Mouse (Mus musculus): ENCODE measurements at regions not wholly inside any gene's neighbourhood (a gene's known extent, or its start where the extent isn't known, plus 50 kb on each side); places are given as distances from the start of the nearest gene placed in this dataset.
"Not testable (repeated sequence)": the region's sequence is repeated elsewhere in the genome, so short reads cannot be mapped to it uniquely, and the experiment has no call there.

- H3K9ac ChIP-seq = no peak overlapping the region
- H3K9me3 ChIP-seq (replicated peaks) = no peaks in the 10 kb centered on the region
- peaks cover 8% of the 10 kb centered on the region; the same call in 1 of the 2 replicates for H3K4me1 ChIP-seq (replicated peaks)
- no peak overlapping the region for H3K4me3 ChIP-seq (replicated peaks)
- no peak overlapping the region for H3K4me2 ChIP-seq
- no peaks in the 10 kb centered on the region for H3K36me3 ChIP-seq (replicated peaks)
- no peak for ATAC-seq (ENCODE audit: insufficient read depth)
- WGBS (ENCODE audit: insufficient replicate concordance) = 81% methylated on average over 3 of the region's 3 CpGs
- H3K27ac ChIP-seq (replicated peaks) = no peak overlapping the region
- H3K27me3 ChIP-seq = no peaks in the 10 kb centered on the region
Observed at GRCm38 (mm10) chr1:157048996-157049395, 59.5 kb downstream of the Tex35 start.

DNA sequence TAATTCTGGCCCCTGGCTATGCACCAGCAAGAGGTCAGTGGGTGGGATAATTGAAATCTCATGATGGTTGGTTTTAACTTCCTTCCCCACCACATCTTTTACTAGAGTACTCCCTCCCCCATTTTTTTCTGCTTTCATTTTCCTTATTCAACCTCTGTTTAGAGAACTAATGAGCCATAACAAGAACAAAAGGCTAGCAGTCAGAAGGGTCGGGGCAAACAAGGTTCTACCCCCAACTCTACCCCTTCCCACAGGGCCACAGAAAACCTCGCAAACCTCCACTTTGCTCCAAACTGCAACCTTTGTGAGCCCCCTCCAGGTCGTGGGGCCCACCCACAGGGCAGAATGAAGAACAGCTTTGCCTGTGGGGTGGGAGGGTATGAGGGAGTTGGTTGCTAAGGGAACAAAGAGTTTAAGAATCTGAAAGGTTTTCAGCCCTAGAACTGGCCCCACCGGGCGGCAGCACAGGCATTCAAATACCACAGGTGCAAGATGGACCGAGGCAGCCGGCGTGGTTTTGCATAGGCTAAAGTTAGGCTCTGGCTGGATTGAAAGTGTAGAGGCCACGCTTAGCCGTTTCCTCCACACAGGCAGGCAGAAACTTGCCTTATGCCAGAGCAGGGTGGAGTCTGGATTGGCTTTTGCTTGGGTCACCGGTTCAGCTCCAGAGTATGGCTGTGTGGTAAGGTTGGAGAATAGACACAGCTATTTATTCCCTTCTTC lies 60.1 kb downstream of the Tex35 start:
- Histone ChIP-seq H3K27me3 (no peaks in the 10 kb centered on the region), H3K9ac (no peak overlapping the region), H3K36me3 (replicated peaks) (no peaks in the 10 kb centered on the region), H3K4me3 (replicated peaks) (no peak overlapping the region), H3K9me3 (replicated peaks) (no peaks in the 10 kb centered on the region), H3K4me2 (no peak overlapping the region), H3K4me1 (replicated peaks) (peaks cover 7% of the 10 kb centered on the region; the same call in 1 of the 2 replicates), H3K27ac (replicated peaks) (no peak overlapping the region)
- 28% methylated on average over 11 of the region's 11 CpGs for WGBS (ENCODE audit: insufficient replicate concordance)
- no peak for ATAC-seq (ENCODE audit: insufficient read depth)

- H3K27me3 ChIP-seq = no peaks in the 10 kb centered on the region
- no peak overlapping the region for H3K27ac ChIP-seq (replicated peaks)
- no peaks in the 10 kb centered on the region for H3K36me3 ChIP-seq (replicated peaks)
- no peak overlapping the region for H3K4me2 ChIP-seq
- no peak overlapping the region for H3K9ac ChIP-seq
- H3K4me3 ChIP-seq (replicated peaks) = no peak overlapping the region
- no peak for ATAC-seq (ENCODE audit: insufficient read depth)
- H3K9me3 ChIP-seq (replicated peaks) = no peaks in the 10 kb centered on the region
- peaks cover 7% of the 10 kb centered on the region; the same call in 1 of the 2 replicates for H3K4me1 ChIP-seq (replicated peaks)
- 56% methylated on average over 4 of the region's 4 CpGs for WGBS (ENCODE audit: insufficient replicate concordance)
Observed at GRCm38 (mm10) chr1:157047751-157048200, 60.7 kb downstream of the Tex35 start.

DNA sequence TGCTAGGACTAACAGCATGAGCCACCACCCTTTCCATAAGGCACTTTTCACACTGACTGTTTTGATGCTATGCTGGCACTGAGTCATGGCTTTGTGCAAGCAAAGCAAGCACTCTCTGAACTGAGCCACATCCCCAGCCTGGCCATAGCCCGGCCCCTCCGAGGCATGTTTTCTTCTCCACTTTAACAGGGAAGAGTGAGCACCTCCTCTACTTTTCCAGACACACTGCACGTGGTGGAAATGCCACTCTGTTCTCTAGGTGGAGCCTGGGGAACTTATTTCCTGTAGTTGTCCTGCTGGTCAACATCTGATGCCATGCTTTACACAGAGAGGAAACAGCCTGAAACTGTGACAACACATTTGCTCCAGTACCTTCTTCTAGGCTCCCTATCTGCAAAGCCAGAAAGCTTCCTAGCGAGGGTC lies 61.7 kb downstream of the Tex35 start:
- H3K4me2 ChIP-seq = no peak overlapping the region
- ATAC-seq (ENCODE audit: insufficient read depth) = no peak

DNA sequence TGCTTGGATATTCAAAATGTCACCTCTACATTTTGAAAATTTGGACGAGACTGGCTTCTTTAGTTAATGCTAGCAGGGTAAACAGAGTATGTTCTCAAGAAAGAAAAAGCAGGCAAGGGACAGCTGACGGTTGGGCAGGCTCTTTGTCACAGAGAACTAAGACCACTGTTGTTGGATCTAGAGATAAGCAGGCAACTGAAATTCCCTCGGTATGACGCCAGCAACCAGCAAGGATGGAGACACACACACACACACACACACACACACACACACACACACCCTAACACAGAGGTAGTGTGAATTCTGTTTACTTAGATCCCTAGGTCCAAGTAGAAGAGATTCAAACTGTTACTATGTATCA lies 68.7 kb downstream of the Tex35 start:
- Histone ChIP-seq H3K27me3 (no peaks in the 10 kb centered on the region), H3K4me3 (replicated peaks) (0 out of 2 replicates have a peak overlapping the region, but pooled peaks have one; percentile 27), H3K36me3 (replicated peaks) (no peaks in the 10 kb centered on the region), H3K9me3 (replicated peaks) (0 out of 2 replicates have a peak, but pooled peaks cover 3% of the 10 kb centered on the region), H3K4me1 (replicated peaks) (peaks cover 31% of the 10 kb centered on the region), H3K4me2 (peak overlapping the region; percentile 68), H3K9ac (peak overlapping the region; percentile 37; the same call in 1 of the 2 replicates), H3K27ac (replicated peaks) (peak overlapping the region; percentile 86)
- WGBS (ENCODE audit: insufficient replicate concordance) = 2% methylated on average over 4 of the region's 4 CpGs
- ATAC-seq (ENCODE audit: insufficient read depth) = peak; percentile 8; the same call in 1 of the 2 replicates

More for the DNA sequence above, 61.7 kb downstream of the Tex35 start:
- Histone ChIP-seq H3K9me3 (replicated peaks) (no peaks in the 10 kb centered on the region), H3K9ac (no peak overlapping the region), H3K36me3 (replicated peaks) (no peaks in the 10 kb centered on the region), H3K4me3 (replicated peaks) (no peak overlapping the region), H3K27me3 (no peaks in the 10 kb centered on the region), H3K4me1 (replicated peaks) (peaks cover 7% of the 10 kb centered on the region; the same call in 1 of the 2 replicates), H3K27ac (replicated peaks) (no peak overlapping the region)
- WGBS (ENCODE audit: insufficient replicate concordance) = 44% methylated on average over 4 of the region's 4 CpGs

- Histone ChIP-seq H3K9ac (peak overlapping the region; percentile 37; the same call in 1 of the 2 replicates), H3K4me1 (replicated peaks) (peaks cover 31% of the 10 kb centered on the region), H3K27ac (replicated peaks) (peak overlapping the region; percentile 86), H3K27me3 (no peaks in the 10 kb centered on the region), H3K4me3 (replicated peaks) (peak overlapping the region; percentile 27), H3K36me3 (replicated peaks) (no peaks in the 10 kb centered on the region), H3K4me2 (peak overlapping the region; percentile 68), H3K9me3 (replicated peaks) (0 out of 2 replicates have a peak, but pooled peaks cover 3% of the 10 kb centered on the region)
- ATAC-seq (ENCODE audit: insufficient read depth) = peak; percentile 94
- 4% methylated on average over 14 of the region's 14 CpGs for WGBS (ENCODE audit: insufficient replicate concordance)
Observed at GRCm38 (mm10) chr1:157039016-157039835, 69.3 kb downstream of the Tex35 start.

DNA sequence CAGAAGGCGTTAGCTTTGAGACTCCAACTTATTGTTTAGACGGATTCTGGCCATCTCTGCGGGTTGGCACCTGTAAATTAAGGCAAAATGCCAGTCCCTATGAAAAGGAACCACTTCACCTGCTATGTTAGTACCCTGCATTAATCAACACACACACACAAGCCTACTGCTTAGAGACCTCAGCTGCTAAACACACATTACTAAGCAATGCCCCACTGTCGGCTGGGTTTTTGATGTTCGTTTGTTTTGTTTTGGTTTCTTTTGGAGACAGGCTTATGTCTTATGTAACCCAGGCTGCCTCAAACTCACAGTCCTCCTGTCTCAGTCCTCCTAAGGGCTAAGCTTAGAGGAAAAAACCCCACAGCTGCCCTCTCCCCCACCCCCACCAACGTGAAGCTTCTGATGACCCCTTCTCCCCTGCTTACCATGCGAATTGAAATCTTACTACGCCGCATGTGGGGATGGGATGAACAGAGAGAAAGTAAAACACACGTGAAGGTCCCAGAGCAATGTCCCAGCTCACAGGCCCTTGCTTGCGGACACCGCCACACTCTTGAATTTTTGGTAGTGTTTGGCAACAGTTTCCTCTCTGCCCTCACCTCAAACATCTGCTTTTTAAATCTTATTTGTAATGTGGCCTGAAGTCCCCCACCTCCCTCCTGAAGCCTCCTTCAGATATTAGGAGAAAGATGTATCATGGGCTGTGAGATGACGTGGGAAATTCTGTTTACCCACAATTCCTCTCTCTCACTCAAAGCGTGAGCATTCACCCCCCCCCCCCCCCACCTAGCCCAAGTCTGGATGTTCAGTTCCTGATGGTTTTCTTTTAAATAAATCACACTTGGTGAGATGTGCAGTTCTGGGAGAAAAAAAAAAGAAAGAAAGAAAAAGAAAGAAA lies 70.1 kb downstream of the Tex35 start:
- Histone ChIP-seq H3K36me3 (replicated peaks) (no peaks in the 10 kb centered on the region), H3K27me3 (no peaks in the 10 kb centered on the region), H3K9me3 (replicated peaks) (0 out of 2 replicates have a peak, but pooled peaks cover 3% of the 10 kb centered on the region), H3K9ac (no peak overlapping the region), H3K27ac (replicated peaks) (peak overlapping the region; percentile 86), H3K4me2 (peak overlapping the region; percentile 68), H3K4me3 (replicated peaks) (peak overlapping the region; percentile 27; the same call in 1 of the 2 replicates), H3K4me1 (replicated peaks) (peaks cover 31% of the 10 kb centered on the region)
- WGBS (ENCODE audit: insufficient replicate concordance) = 60% methylated on average over 14 of the region's 14 CpGs
- ATAC-seq (ENCODE audit: insufficient read depth) = no peak

DNA sequence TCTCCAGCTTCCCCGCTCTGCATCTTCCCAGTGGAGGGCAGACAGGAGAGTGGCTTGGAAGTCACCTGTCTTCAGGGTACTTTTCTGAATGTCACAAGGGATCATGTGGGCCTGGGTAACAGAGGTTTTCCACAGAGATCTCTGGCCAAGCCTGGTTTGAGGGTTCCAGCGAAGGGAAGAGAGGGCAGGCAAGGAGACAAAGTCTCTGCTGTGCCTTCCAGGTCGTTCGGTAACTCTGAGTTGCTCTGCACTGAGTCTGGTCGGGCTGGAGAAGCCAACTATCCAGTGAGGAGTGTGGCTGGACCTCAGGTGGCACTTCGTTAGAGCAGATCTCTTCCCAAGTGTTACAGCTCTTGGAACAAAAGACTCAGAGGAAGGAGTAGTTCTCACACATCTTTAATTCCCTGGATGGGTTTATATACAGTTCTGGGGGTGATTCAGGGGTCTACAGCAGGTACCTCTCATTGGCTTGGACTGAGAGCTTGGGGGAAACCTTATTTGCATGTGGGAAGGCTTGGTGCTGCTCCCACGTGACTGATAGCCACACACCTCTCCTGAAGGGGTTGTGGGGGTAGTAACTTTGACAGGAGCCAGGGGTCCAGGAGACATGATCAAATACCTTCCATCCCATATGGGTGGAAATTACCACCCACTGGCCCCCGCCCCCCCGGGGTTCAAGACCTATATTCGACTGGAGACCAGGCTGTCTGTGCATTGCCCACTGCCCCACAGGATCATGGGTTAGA lies 71.1 kb downstream of the Tex35 start:
- H3K4me1 ChIP-seq (replicated peaks) = peaks cover 31% of the 10 kb centered on the region
- no peak overlapping the region for H3K27ac ChIP-seq (replicated peaks)
- H3K9me3 ChIP-seq (replicated peaks) = 0 out of 2 replicates have a peak, but pooled peaks cover 3% of the 10 kb centered on the region
- no peak overlapping the region for H3K4me3 ChIP-seq (replicated peaks)
- no peak overlapping the region for H3K4me2 ChIP-seq
- WGBS (ENCODE audit: insufficient replicate concordance) = 72% methylated on average over 10 of the region's 10 CpGs
- no peaks in the 10 kb centered on the region for H3K36me3 ChIP-seq (replicated peaks)
- H3K27me3 ChIP-seq = no peaks in the 10 kb centered on the region
- ATAC-seq (ENCODE audit: insufficient read depth) = no peak
- no peak overlapping the region for H3K9ac ChIP-seq

- H3K4me3 ChIP-seq (replicated peaks) = no peak overlapping the region
- 69% methylated on average over 4 of the region's 4 CpGs for WGBS (ENCODE audit: insufficient replicate concordance)
Observed at GRCm38 (mm10) chr1:157036779-157037178, 71.7 kb downstream of the Tex35 start.

GRCm38 (mm10) chr1:157035221-157035620 lies 73.3 kb downstream of the Tex35 start:
- not testable (repeated sequence) for H3K9me3 ChIP-seq (replicated peaks); H3K36me3 ChIP-seq (replicated peaks); H3K27me3 ChIP-seq; H3K9ac ChIP-seq; H3K4me3 ChIP-seq (replicated peaks); H3K27ac ChIP-seq (replicated peaks); ATAC-seq (ENCODE audit: insufficient read depth); H3K4me2 ChIP-seq
- peaks cover 27% of the 10 kb centered on the region for H3K4me1 ChIP-seq (replicated peaks)
- WGBS (ENCODE audit: insufficient replicate concordance) = 70% methylated on average over 8 of the region's 8 CpGs

More at GRCm38 (mm10) chr1:157036779-157037178, 71.7 kb downstream of the Tex35 start:
- Histone ChIP-seq H3K27ac (replicated peaks) (no peak overlapping the region), H3K27me3 (no peaks in the 10 kb centered on the region), H3K9me3 (replicated peaks) (0 out of 2 replicates have a peak, but pooled peaks cover 3% of the 10 kb centered on the region), H3K9ac (no peak overlapping the region), H3K4me2 (no peak overlapping the region), H3K36me3 (replicated peaks) (no peaks in the 10 kb centered on the region), H3K4me1 (replicated peaks) (peaks cover 31% of the 10 kb centered on the region)
- ATAC-seq (ENCODE audit: insufficient read depth) = no peak
